Mouse (Mus musculus): Measurements from ENCODE around the gene Tm4sf20.

The Tm4sf20 gene

GRCm38 (mm10) chr1:82775293-82775692 lies 7.0 kb upstream of the Tm4sf20 start:
- DNase-seq, result no peak

GRCm38 (mm10) chr1:82773208-82773607 lies 4.9 kb upstream of the Tm4sf20 start:
- DNase-seq, result no peak

GRCm38 (mm10) chr1:82772428-82772827 lies 4.2 kb upstream of the Tm4sf20 start:
- no peak for DNase-seq

- DNase-seq, result no peak
These were observed 2.8 kb upstream of the Tm4sf20 start, which contains the start of gene Gm47791 for GRCm38 (mm10) chr1:82771022-82771586. Gm47791 (minus strand) TSS chr1:82771243.

GRCm38 (mm10) chr1:82766641-82767040 lies 1.6 kb downstream of the Tm4sf20 start:
- no peak for DNase-seq

- DNase-seq, result no peak
These were observed 2.0 kb downstream of the Tm4sf20 start for GRCm38 (mm10) chr1:82766227-82766626.

GRCm38 (mm10) chr1:82762274-82762673 lies 6.0 kb downstream of the Tm4sf20 start:
- DNase-seq, result no peak

GRCm38 (mm10) chr1:82761454-82762169 lies 6.6 kb downstream of the Tm4sf20 start:
- DNase-seq, result no peak

GRCm38 (mm10) chr1:82759520-82759919 lies 8.7 kb downstream of the Tm4sf20 start:
- DNase-seq, result no peak

GRCm38 (mm10) chr1:82747714-82748452 lies 20.4 kb downstream of the Tm4sf20 start:
- DNase-seq, result no peak

GRCm38 (mm10) chr1:82746408-82746807 lies 21.9 kb downstream of the Tm4sf20 start:
- DNase-seq, result no peak

GRCm38 (mm10) chr1:82743962-82744361 lies 24.3 kb downstream of the Tm4sf20 start:
- DNase-seq, result no peak

GRCm38 (mm10) chr1:82741539-82741938 lies 26.7 kb downstream of the Tm4sf20 start:
- no peak for DNase-seq

- no peak for DNase-seq
These were observed 30.2 kb downstream of the Tm4sf20 start for GRCm38 (mm10) chr1:82738066-82738465.

- DNase-seq, result no peak
These were observed 34.9 kb downstream of the Tm4sf20 start for GRCm38 (mm10) chr1:82733357-82733756.

GRCm38 (mm10) chr1:82726482-82726881 lies 41.8 kb downstream of the Tm4sf20 start:
- DNase-seq, result no peak

- no peak for DNase-seq
These were observed 42.4 kb downstream of the Tm4sf20 start for GRCm38 (mm10) chr1:82725875-82726185.

- DNase-seq, result peak in 1 of 2 experiments; percentile 23
These were observed 43.0 kb downstream of the Tm4sf20 start for GRCm38 (mm10) chr1:82725026-82725874.

GRCm38 (mm10) chr1:82724339-82725025 lies 43.8 kb downstream of the Tm4sf20 start, which contains the start of gene Mff:
Mff (plus strand) TSS chr1:82724890.
- DNase-seq, result peak; percentile 95 to 96

- DNase-seq, result no peak
These were observed 50.3 kb downstream of the Tm4sf20 start for GRCm38 (mm10) chr1:82717816-82718512.
